Mouse (Mus musculus) CD4-positive, CD25-positive, alpha-beta regulatory T cell, adult 2 months (primary cell): ENCODE data around the gene Arsj.

Source experiments
- DNase-seq: peaks from one replicate; pipeline ENCODE4 v3.0.0-alpha.2; 2012; ENCODE audit warnings: low read depth, low spot score

Gene Arsj

DNA sequence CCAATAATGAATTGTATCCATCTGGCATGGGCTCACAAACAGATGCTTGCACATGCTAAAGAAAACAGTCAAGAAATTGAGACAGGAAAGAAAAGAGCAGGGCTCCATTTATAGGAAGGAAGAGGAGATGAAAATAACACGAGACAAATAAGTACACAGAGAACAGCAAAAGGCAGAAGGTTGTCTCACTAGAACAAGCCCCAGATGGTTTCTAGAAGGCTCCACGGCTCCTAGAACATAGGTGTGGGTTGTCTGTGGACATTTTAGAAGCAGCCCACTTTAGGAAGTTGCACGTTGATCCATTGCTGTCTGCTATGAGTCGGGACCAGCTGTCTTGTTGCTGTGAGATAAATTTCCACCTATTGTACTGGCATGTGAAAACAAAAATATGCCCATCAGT is 37.2 kb downstream of the Arsj start:
- no peak for DNase-seq

DNA sequence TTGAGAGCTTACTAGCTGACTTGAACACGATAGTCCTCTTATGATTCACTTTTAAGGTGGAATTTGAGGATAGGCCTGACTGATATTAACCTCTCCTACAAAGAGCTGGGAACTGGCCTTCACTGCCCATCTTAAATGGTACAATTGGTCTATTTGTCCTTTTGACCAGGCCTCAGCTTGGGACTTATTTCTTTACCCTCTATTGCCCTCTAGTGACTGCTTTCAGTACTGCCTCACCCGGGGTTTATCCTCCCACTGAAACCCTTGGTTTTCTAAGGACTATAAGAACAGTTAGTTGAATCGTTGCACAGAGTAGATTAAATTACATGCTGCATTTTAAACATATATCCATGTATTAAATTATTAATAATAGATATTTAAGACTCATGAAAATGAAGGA is 39.4 kb downstream of the Arsj start:
- peak; percentile 58 for DNase-seq

DNA sequence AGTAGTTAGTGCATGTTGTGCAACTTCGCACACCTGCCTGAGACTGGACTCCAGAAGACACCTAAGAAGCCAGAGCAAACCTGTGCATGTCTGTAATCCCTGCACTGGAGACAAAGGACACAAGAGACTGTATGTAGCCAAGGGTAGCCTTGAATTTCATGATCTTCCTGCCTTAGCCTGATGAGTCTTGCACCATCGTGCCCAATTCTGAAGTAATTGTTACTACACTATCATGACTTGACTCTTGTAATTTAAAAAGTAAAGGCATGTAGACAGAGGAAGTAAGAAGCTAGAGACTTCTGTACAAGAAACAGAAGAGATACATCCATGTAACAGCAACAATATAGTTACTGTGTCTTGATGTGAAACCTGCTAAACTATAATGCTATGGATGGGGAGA is 40.7 kb downstream of the Arsj start:
- no peak for DNase-seq

DNA sequence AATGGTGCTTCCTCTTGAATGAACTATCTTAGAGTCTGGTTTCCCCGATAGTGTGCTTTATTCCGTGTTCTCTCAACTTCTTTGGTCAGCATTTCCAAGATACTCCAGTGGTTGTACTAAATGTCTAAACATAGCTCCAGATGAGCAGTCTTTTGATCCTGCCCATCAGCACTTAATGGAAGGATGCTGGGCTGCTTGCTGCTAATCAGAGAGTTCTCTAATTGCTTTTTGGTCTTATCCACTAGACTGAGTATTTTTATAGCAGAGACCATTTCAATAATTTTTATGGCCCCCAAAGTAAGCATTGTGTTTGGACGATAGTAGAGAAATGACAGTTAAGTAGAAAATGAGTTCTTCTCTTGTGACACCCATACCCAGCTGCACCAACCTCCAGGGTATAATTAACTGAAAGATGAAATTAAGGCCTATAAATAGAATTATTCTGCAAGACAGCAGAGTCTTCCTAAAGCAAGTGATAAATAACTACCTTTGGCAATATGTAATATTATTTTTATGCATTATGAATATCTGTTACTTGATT is 67.1 kb downstream of the Arsj start:
- no peak for DNase-seq

DNA sequence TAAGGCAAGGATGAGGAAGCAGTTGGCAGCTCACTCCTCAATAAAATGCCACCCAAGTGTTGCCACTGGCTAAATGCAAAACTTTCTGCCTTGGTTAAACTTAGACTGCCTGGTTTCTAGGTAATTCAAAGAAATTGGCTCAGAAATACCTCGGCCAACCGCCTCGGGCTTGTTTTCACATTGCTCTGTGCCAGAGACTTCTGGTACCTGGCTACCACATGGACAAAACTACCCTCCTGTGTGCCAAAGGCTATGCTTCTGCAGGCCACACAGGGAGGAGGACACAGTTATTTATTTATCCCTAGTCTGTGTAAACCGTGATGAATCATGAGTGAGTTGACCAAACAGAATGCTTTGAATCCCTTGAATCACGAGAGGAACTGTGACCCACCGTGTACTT is 75.8 kb downstream of the Arsj start:
- DNase-seq: no peak

DNA sequence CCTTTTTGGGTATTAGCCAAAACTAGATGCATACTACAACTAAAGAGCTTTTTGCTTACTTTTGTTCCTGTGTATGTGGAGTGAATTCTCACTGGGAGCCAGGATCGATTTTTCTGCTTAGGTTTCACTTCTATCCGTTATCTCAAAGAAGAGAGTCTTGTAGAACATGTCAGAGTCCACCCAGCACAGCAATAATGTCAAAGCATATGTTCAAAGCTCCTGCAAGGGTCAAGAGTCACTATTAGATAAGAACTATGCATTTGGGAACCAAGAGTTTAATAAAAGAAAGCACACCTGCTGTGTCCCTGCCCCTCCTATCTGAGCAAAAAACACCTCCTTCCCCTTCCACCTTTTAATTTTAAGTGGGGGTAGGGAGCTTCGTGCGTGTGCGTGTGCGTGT is 85.6 kb downstream of the Arsj start:
- DNase-seq: no peak

DNA sequence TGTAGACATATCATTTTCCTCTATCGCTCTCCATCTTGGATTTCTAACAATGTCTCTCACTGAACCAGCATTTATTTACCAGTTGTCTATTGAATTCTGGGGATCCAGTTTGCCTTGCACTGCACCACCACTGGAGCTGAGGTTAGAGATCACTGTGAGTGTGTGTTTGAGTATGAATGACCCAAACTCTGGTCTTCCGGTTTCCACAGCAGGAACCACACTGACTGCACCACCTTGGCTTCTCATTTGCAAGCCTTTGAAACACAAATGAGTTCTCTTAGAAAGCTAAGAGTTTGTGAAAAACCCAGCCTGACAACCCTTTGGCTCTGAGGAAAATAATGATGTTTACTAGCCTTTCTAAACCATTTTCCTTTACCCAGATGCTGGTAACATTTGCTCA is 86.0 kb downstream of the Arsj start:
- no peak for DNase-seq

DNA sequence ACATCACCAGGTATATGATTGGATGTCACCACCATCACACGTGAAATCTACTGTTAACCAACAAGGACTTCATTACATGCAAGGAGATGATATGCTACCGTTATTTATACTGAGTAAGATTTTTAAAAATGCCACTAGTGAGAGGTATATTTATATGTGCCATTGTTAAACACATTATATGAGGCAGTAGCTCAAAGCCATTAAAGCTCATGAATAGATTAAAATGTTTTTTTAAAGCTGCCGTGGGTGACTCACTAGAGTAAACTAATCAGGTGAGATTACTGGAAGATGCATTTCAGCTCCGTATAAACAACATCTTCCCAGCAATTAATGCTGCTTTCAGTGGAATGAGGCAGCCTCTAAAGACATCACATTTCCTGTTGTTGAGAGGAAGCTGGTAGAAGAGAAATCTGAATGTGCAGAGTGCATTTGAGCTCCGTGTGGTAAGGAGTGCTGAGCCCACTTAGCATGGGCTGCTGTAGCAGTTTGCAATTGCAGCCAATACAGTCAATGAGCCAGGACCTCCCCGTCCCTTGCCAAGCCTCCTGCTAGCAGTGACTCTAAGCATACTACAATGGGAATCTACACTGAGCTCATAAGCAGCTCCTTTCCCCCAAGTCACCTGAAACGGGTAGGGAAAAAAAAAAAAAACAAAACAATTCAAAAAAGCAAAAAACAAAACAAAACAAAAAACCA is 92.5 kb downstream of the Arsj start:
- no peak for DNase-seq

DNA sequence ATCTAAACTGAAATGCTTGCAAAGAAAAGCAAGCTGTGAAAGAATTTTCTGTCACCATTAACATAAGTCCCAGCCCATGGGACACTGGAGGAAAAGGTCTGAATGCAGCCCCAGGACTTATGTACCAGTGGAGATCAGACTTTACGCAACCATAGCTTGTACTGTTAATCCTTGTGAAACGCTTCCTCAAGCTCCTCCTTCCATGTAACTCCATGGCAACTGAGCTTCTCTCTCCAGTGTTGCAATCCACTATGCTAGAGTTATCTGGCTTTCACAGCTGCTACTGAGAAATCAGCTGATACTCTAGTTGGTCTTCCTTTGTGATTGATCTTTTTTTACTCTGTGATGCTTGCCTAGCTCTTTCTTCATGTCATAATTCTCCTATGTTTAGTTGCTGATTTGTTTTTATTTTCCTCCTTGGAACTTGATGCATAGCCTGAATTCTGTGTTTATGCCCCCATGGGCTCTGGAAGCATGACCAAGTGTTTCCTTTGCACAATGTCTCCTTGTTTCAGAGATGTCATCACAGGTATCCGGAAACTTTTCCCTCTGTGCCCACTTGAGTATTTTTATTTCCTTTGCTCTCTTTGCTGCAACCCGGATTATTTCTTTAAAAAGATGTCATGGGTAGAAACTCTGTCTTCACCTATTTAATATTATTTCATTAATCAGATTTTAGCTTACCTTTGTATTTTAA is 99.8 kb downstream of the Arsj start:
- no peak for DNase-seq

DNA sequence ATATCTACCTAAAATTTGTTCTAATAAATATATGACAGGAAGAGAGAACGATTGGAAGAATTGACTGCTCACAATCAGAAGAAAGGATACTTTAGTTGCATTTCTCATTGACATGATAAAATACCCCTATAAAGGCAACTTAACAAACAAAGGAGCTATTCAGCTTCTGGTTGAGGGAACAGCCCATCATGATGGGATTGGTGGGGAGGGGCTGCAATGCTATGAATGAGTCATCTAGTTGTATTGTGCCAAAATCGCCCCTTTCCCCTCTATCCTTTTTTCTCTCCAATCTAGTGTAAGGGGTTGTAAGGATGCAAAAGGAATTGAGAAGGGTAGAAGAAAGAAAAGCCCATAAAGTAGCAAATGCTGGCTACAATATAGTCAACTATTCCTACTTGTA is 100.8 kb downstream of the Arsj start:
- no peak for DNase-seq
